Mouse (Mus musculus) neural tube, embryonic 14.5 days (tissue): ENCODE measurements around the gene Cyth3. TPM values are rescaled to one million over a fixed set of nuclear protein-coding genes. Genes with fewer than 3 reads are reported as not detected.

Source experiments
- ATAC-seq: fragments of 200-750 bp; cut with Nextera tagmentation; 2 replicates; pipeline ENCODE4 v1.8.0; 2017; ENCODE audit warnings: low read depth, mild to moderate bottlenecking, moderate TSS enrichment, moderate library complexity
- H3K27ac ChIP-seq: fragments of 300-500 bp; sonication (generic); 2 replicates; pipeline ENCODE4 v1.5.1; 2014; ENCODE audit warnings: low read depth, mild to moderate bottlenecking, control low read depth, low read length, moderate library complexity, mixed read lengths
- H3K27me3 ChIP-seq: fragments of 300-500 bp; sonication (generic); 2 replicates; pipeline ENCODE4 v1.6.1; 2014; ENCODE audit warnings: low read length; ENCODE audit not compliant: control insufficient read depth, insufficient read depth
- H3K36me3 ChIP-seq: fragments of 300-500 bp; sonication (generic); 2 replicates; pipeline ENCODE4 v1.6.1; 2014; ENCODE audit warnings: low read length, mixed read lengths; ENCODE audit not compliant: control insufficient read depth, insufficient read depth
- H3K4me1 ChIP-seq: fragments of 300-500 bp; sonication (generic); 2 replicates; pipeline ENCODE4 v1.6.1; 2014; ENCODE audit warnings: low read length; ENCODE audit not compliant: control insufficient read depth, insufficient read depth
- H3K4me2 ChIP-seq: fragments of 300-500 bp; sonication (generic); 2 replicates; pipeline ENCODE4 v1.6.1; 2014; ENCODE audit warnings: mild to moderate bottlenecking, low read depth, low read length, control low read depth
- H3K4me3 ChIP-seq: fragments of 300-500 bp; sonication (generic); 2 replicates; pipeline ENCODE4 v1.5.1; 2014; ENCODE audit warnings: low read depth, low read length, control low read depth, mixed read lengths
- H3K9ac ChIP-seq: fragments of 300-500 bp; sonication (generic); replicated peaks from 2 replicates; pipeline ENCODE4 v1.6.1; 2014; ENCODE audit warnings: low read depth, mild to moderate bottlenecking, control low read depth, low read length, mixed read lengths
- H3K9me3 ChIP-seq: fragments of 300-500 bp; sonication (generic); 2 replicates; pipeline ENCODE4 v1.6.1; 2016; ENCODE audit warnings: low read length; ENCODE audit not compliant: control insufficient read depth
- WGBS: fragments of 180-500 bp; shearing (Covaris S2); extraction: QIAGEN DNeasy Blood & Tissue Kit; methylation state at CpG from one replicate; pipeline ENCODE4 v1.1.7; 2014; 5-methylcytosine and 5-hydroxymethylcytosine counted together
- polyA plus RNA-seq: library from polyadenylated mRNA; unstranded; fragments of >200 nt; fragmentation: Nextera tagmentation; extraction: Ambion mirVana; gene quantifications from 2 replicates; pipeline ENCODE4 v1.2.1, GENCODE M21; 2014

The Cyth3 gene
- polyA plus RNA-seq, 1 experiment from 2014 or later = 35.3 TPM

DNA sequence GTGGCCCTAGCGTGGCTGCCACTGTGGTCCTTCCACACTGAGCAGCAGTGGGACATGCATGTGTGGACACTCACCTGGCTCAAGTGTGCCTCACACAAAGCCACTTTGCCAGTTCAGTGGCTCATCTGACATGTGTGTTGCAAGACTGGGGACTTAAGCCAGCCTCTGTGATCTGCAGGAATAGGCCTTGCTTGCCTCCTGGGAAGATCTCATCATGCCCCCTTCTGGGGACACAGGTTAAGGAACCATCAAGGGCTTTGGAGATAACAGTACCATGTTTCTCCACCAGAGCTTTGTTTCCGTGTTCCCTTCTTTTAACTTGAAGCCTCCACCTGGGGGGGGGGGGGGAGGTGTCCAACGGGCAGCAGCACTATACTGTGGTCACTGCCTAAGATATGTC, 74.1 kb downstream of the Cyth3 start:
- Histone ChIP-seq H3K9ac (no peak overlapping the region), H3K4me1 (no peaks in the 10 kb centered on the region), H3K4me3 (no peak overlapping the region), H3K27me3 (no peaks in the 10 kb centered on the region), H3K36me3 (peaks cover 3% of the 10 kb centered on the region; the same call in 1 of the 2 replicates), H3K9me3 (no peaks in the 10 kb centered on the region), H3K27ac (no peak overlapping the region), H3K4me2 (no peak overlapping the region)
- WGBS = 64% methylated on average over 3 of the region's 3 CpGs
- ATAC-seq = no peak

DNA sequence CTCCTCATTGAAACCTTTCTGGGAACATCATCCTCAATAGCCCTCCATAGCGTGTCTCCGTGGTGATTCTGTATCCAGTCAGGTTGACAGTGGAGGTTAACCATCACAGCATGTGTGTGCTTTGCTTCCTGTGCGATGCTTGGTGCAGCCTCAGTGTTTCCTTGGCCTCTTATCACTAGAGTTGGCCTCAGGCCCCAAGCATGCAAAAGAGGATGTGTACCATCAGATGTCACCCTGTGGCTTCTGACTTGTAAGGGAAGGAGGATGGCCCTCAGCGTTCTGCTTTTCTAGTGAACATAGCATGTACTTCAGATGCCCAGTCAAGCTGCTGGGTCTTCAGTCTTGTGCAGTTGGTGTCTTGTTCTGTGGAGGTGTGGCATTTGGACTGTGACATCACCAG, 76.2 kb downstream of the Cyth3 start:
- Histone ChIP-seq H3K4me1 (no peaks in the 10 kb centered on the region), H3K36me3 (peaks cover 16% of the 10 kb centered on the region), H3K27me3 (no peaks in the 10 kb centered on the region), H3K9me3 (no peaks in the 10 kb centered on the region), H3K4me3 (no peak overlapping the region), H3K9ac (no peak overlapping the region), H3K27ac (no peak overlapping the region), H3K4me2 (no peak overlapping the region)
- no peak for ATAC-seq
- WGBS = 97% methylated on average over 4 of the region's 4 CpGs

DNA sequence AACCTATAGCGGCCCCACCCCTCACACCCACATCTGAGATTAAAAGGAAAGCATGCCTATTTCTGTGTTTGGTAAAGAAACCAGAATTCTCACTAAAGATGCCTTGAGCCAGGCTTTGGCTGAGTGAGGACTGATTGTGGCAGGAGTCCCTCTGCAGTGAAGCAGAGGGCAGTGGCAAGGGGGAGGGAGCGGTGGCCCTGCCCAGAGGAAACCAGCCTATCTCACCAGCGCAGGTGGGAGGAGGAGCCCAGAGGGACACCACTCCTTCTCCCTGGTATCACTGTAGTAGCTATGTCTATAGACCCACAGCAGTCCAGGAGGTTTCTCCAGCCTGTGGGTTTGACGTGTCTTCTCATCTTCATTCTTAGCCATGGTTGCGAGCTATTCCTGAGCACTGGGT, 78.0 kb downstream of the Cyth3 start:
- H3K27ac ChIP-seq = no peak overlapping the region
- no peaks in the 10 kb centered on the region for H3K9me3 ChIP-seq
- no peak for ATAC-seq
- H3K4me3 ChIP-seq = no peak overlapping the region
- 86% methylated on average over 5 of the region's 5 CpGs for WGBS
- H3K36me3 ChIP-seq = peaks cover 23% of the 10 kb centered on the region
- no peaks in the 10 kb centered on the region for H3K27me3 ChIP-seq
- H3K4me2 ChIP-seq = no peak overlapping the region
- H3K9ac ChIP-seq = no peak overlapping the region
- H3K4me1 ChIP-seq = no peaks in the 10 kb centered on the region

DNA sequence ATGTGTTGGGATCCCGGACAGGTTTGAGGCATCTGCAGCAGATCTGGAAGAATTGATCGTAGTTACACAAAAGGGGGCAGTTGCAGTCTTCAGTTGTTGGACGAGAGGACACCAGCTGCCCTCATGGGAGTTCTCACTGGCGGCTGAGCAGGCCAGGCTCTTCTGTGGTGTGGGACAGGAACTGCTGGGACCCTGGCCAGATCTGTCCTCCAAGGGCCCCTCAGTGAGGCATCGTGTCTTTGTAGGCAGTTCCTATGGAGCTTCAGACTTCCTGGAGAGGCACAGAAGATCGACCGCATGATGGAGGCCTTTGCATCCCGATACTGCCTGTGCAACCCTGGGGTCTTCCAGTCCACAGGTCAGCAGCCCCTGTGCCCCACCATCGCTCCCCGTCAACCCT, 78.8 kb downstream of the Cyth3 start:
- H3K36me3 ChIP-seq = peaks cover 22% of the 10 kb centered on the region
- ATAC-seq = no peak
- H3K9ac ChIP-seq = no peak overlapping the region
- no peak overlapping the region for H3K4me3 ChIP-seq
- H3K4me1 ChIP-seq = no peaks in the 10 kb centered on the region
- no peak overlapping the region for H3K27ac ChIP-seq
- WGBS = 91% methylated on average over 10 of the region's 10 CpGs
- no peak overlapping the region for H3K4me2 ChIP-seq
- H3K9me3 ChIP-seq = no peaks in the 10 kb centered on the region
- no peaks in the 10 kb centered on the region for H3K27me3 ChIP-seq

DNA sequence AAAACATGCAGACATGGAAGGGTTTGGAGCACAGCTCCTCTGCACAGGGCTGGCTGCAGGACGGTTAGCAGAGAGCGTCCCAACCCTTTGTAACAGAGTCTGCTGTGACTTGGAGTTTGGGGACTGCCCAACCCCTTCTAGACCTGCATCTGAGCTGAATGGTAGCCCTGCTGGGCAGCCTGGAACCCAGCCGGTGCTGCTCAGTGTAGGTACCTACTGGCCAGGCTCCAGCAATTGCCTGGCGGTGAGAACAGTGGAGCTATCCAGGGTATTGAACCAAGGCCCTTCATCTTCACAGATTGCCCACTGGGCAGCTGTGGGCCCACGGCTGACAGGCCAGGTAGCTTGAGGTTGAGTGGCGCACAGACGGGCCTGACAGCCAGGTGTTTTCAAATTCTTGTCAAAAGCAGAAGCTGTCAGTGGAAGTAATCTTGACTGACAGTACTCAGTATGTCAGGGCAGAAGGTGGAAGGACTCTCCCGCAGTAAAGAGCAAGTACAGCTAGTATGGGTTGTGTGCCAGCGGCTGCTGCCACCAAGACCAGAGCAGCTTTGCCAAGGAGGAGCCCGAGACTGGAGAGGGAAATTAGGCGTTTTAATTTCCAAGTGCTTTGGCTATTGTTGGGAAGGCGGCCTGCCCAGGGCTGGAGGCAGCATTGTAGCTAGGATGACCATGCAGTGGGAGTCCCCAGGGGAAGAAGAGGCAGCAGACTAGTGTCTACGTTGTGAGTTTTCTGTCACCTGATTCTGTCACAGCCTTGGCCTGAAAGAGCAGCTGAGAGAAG, 82.8 kb downstream of the Cyth3 start:
- no peak overlapping the region for H3K27ac ChIP-seq
- no peak overlapping the region for H3K9ac ChIP-seq
- H3K4me1 ChIP-seq = no peaks in the 10 kb centered on the region
- no peak overlapping the region for H3K4me2 ChIP-seq
- H3K9me3 ChIP-seq = no peaks in the 10 kb centered on the region
- no peak overlapping the region for H3K4me3 ChIP-seq
- peaks cover 31% of the 10 kb centered on the region for H3K36me3 ChIP-seq
- ATAC-seq = no peak
- WGBS = 74% methylated on average over 13 of the region's 13 CpGs
- H3K27me3 ChIP-seq = no peaks in the 10 kb centered on the region

DNA sequence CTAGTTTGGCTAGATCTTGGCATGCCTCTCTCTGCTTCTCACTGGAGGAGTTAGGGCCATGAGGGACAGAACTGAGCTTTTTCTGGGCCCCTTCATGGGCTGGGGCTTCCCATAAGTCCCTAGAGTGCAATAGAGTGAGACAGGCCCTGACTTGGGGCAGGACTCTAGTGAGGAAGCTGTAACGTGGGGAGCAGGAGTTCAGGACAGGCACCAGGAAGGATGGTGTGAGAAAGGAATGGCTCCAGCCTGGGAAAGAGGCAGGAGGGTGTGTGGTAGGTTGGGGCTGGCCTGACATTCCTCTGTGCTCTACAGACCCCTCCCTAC, 83.4 kb downstream of the Cyth3 start:
- ATAC-seq = no peak
- no peaks in the 10 kb centered on the region for H3K27me3 ChIP-seq
- no peak overlapping the region for H3K27ac ChIP-seq
- H3K36me3 ChIP-seq = peaks cover 31% of the 10 kb centered on the region
- H3K9me3 ChIP-seq = no peaks in the 10 kb centered on the region
- H3K4me2 ChIP-seq = no peak overlapping the region
- H3K4me3 ChIP-seq = no peak overlapping the region
- 53% methylated on average over 1 of the region's 1 CpGs for WGBS
- H3K4me1 ChIP-seq = no peaks in the 10 kb centered on the region
- H3K9ac ChIP-seq = no peak overlapping the region

DNA sequence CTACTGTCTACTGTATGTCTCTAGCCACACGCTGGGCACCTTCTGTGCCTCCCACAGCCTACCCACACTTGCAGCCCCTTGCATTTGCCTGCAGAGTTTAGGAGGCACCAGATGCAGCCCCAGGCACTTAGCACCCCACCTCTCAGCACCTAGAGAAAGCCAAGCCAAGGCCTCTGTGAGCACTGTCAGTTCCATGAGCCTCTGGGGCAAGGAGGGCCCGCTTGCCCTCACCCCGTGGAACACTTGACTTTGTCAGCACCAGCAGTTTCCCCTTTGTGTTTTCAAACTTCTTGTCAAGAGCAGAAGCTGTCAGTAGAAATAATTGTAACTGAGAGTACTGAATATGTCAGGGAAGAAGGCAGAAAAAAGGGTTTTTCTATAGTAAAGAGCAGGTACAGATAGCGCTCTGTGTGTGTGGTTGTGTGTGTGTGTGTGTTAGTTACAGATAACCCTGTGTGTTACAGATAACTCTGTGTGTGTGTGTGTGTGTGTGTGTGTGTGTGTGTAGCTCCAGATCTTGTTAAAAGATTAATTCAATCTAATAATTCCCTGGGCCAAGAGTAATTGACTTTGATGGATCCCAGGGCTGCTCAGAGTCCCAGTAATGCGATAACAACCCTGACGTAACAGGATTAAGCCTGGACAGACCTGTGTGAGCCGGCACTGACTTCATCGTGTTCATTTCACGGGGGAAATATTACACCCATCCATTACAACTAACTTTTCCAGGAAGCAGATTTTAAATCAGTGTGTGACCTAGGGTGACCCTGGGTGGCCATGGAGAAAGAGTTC, 84.0 kb downstream of the Cyth3 start:
- 83% methylated on average over 9 of the region's 9 CpGs for WGBS
- Histone ChIP-seq H3K4me3 (no peak overlapping the region), H3K36me3 (peaks cover 34% of the 10 kb centered on the region), H3K9ac (no peak overlapping the region), H3K4me1 (no peaks in the 10 kb centered on the region), H3K27me3 (no peaks in the 10 kb centered on the region), H3K27ac (no peak overlapping the region), H3K9me3 (no peaks in the 10 kb centered on the region), H3K4me2 (no peak overlapping the region)
- no peak for ATAC-seq

DNA sequence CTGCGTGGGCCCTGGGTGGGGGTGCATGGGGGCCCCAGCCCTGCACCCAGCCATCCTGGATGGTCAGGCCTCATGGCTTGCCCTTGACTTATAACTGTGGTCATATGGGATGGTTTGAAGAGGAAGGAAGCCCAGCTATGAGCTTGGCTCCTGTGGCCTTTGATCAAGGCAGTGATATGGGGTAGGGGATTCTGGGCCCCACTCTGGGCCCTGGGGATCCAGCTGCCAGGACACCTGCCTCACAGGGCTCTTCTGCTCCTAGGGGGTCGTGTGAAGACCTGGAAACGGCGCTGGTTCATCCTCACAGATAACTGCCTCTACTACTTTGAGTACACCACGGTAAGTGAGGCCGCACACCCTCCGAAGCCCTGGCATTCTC, 84.6 kb downstream of the Cyth3 start:
- Histone ChIP-seq H3K27ac (no peak overlapping the region), H3K9me3 (no peaks in the 10 kb centered on the region), H3K4me1 (no peaks in the 10 kb centered on the region), H3K4me3 (no peak overlapping the region), H3K9ac (no peak overlapping the region), H3K27me3 (no peaks in the 10 kb centered on the region), H3K4me2 (no peak overlapping the region), H3K36me3 (peaks cover 33% of the 10 kb centered on the region)
- ATAC-seq = no peak
- WGBS = 91% methylated on average over 7 of the region's 7 CpGs

DNA sequence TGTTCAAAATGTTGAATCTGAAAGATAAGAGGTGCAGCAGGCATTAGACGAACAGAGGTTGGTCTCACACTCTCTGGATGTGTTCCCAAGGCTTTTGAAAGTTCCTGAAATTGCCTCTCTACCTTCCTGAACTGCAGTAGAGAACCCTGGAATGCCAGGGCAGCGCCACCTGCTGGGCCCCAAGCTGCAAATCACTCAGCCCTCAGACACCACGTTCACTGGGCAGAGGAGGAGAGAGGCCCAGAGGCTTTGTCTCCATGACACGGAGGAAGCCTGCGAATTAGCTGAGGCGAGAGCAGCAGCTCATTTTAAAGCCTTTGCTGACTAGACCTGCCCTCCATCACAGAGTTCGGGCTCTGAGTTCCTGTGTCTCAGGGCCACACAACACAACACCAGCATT, 89.1 kb downstream of the Cyth3 start:
- Histone ChIP-seq H3K27ac (no peak overlapping the region), H3K4me2 (no peak overlapping the region), H3K9me3 (no peaks in the 10 kb centered on the region), H3K27me3 (no peaks in the 10 kb centered on the region), H3K4me3 (no peak overlapping the region), H3K4me1 (no peaks in the 10 kb centered on the region), H3K9ac (no peak overlapping the region), H3K36me3 (peaks cover 60% of the 10 kb centered on the region)
- WGBS = 8% methylated on average over 7 of the region's 7 CpGs
- peak; percentile 88 for ATAC-seq
